Mouse (Mus musculus) ES-E14 (cell line): Measurements from ENCODE around the gene Msh3. TPM values are rescaled to one million over a fixed set of nuclear protein-coding genes. Genes with fewer than 3 reads are reported as not detected.
A peak's percentile ranks its signal among the peaks of the same experiment; 100 is the strongest.

Experiments used
- DNase-seq: peaks from one replicate; pipeline ENCODE4 v3.0.0-alpha.2; 2013; ENCODE audit warnings: low read depth, low spot score
- H3K27ac ChIP-seq: 2 replicates; pipeline ENCODE4 v1.5.1; 2012; ENCODE audit warnings: low read depth, mild to moderate bottlenecking, low read length, moderate library complexity, mixed read lengths; ENCODE audit not compliant: poor library complexity, insufficient read depth, severe bottlenecking
- H3K36me3 ChIP-seq: 2 replicates; pipeline ENCODE4 v1.6.1; 2012; ENCODE audit warnings: mild to moderate bottlenecking, low read length, moderate library complexity, mixed read lengths; ENCODE audit not compliant: control insufficient read depth, poor library complexity, insufficient read depth, severe bottlenecking
- H3K4me1 ChIP-seq, 2 experiments: fragments of 150-350 bp in 1 of 2; sonication (generic) in 1 of 2; 2 replicates each; pipeline ENCODE4 v1.6.1; 2012; ENCODE audit warnings: low read length in 2 of 2, mild to moderate bottlenecking in 1 of 2, mixed read lengths in 1 of 2; ENCODE audit not compliant: control insufficient read depth in 2 of 2, insufficient read depth in 2 of 2, poor library complexity in 1 of 2
- H3K4me3 ChIP-seq, 2 experiments: fragments of 150-350 bp in 1 of 2; sonication (generic) in 1 of 2; 2 replicates each; pipeline ENCODE4 v1.5.1; 2012; ENCODE audit warnings: low read length in 2 of 2, low read depth in 1 of 2, mild to moderate bottlenecking in 1 of 2, mixed read lengths in 1 of 2; ENCODE audit not compliant: insufficient read depth in 1 of 2, poor library complexity in 1 of 2, severe bottlenecking in 1 of 2
- H3K9ac ChIP-seq: 2 replicates; pipeline ENCODE4 v1.6.1; 2012; ENCODE audit warnings: low read depth, mild to moderate bottlenecking, low read length, mixed read lengths; ENCODE audit not compliant: poor library complexity, insufficient read depth, severe bottlenecking
- H3K9me3 ChIP-seq: fragments of 150-350 bp; sonication (generic); 2 replicates; pipeline ENCODE4 v1.6.1; 2012; ENCODE audit warnings: low read depth, mild to moderate bottlenecking, low read length; ENCODE audit not compliant: control insufficient read depth, insufficient read depth
- CHD2 ChIP-seq: IDR thresholded peaks from 2 replicates; pipeline ENCODE4 v1.6.1; 2014; ENCODE audit warnings: mild to moderate bottlenecking, low read depth, low read length, inconsistent platforms
- HCFC1 ChIP-seq: IDR thresholded peaks from 2 replicates; pipeline ENCODE4 v1.6.1; 2012; ENCODE audit warnings: low read length, inconsistent platforms, borderline replicate concordance; ENCODE audit not compliant: insufficient read depth
- MAFK ChIP-seq: IDR thresholded peaks from 2 replicates; pipeline ENCODE4 v1.6.1; 2014; ENCODE audit warnings: mild to moderate bottlenecking, low read depth, low read length, inconsistent platforms; ENCODE audit not compliant: insufficient read depth
- ZC3H11A ChIP-seq: IDR thresholded peaks from 2 replicates; pipeline ENCODE4 v1.6.1; 2012; ENCODE audit warnings: low read depth, mild to moderate bottlenecking, inconsistent platforms, low read length, borderline replicate concordance
- ZNF384 ChIP-seq: IDR thresholded peaks from 2 replicates; pipeline ENCODE4 v1.6.1; 2012; ENCODE audit warnings: low read depth, low read length, inconsistent platforms
- in situ Hi-C, 2 experiments: fragments of 600-800 bp; cut with MboI; formaldehyde crosslinking; loops; one replicate each; pipeline ENCODE4 v1.15.1; 2025; ENCODE audit warnings: low sequenced_read_pairs in 2 of 2, inconsistent platforms in 1 of 2; ENCODE audit not compliant: unreplicated experiment in 2 of 2
- total RNA-seq: library from RNA; depleted of rRNA; stranded (reverse); fragments of 300-350 nt; gene quantifications from 2 replicates; pipeline ENCODE4 v1.2.3, GENCODE M21; 2012; rRNA removed

Msh3 gene
- total RNA-seq: 32.8 and 33.0 TPM in 2 replicates

- in situ Hi-C loops: no loop called here
- peaks cover 15% of the 10 kb centered on the region for H3K36me3 ChIP-seq
- no peaks in the 10 kb centered on the region for H3K9me3 ChIP-seq
- peak within 1 kb of the TSS; percentile 87 for H3K27ac ChIP-seq
- H3K4me1 ChIP-seq: peaks cover 0 to 4% of the 10 kb centered on the region in 2 experiments; a peak in 1 of 4 replicates
- DNase-seq: peak; percentile 95
- no peak for TF ChIP-seq HCFC1
- TF ChIP-seq MAFK: no peak
- no peak for TF ChIP-seq ZC3H11A
- peak within 1 kb of the TSS; percentile 95 for H3K9ac ChIP-seq
- H3K4me3 ChIP-seq: peak within 1 kb of the TSS; percentile 96 to 100
These were observed at the start of gene Msh3, which contains the start of gene Dhfr for GRCm38 (mm10) chr13:92354456-92355271. Msh3 (minus strand) TSS chr13:92355003. Dhfr (plus strand) TSS chr13:92354726.

- Histone ChIP-seq H3K9me3 (no peaks in the 10 kb centered on the region), H3K27ac (no peak overlapping the region), H3K4me3 (no peak overlapping the region), H3K9ac (no peak overlapping the region), H3K36me3 (no peaks in the 10 kb centered on the region), H3K4me1 (no peaks in the 10 kb centered on the region)
- DNase-seq: no peak
- in situ Hi-C loops: no loop called here
- TF ChIP-seq HCFC1: no peak
- no peak for TF ChIP-seq ZC3H11A
- no peak for TF ChIP-seq ZNF384
- no peak for TF ChIP-seq MAFK
- TF ChIP-seq CHD2: no peak
These were observed 48.7 kb upstream of the Msh3 start for GRCm38 (mm10) chr13:92403496-92403895.

DNA sequence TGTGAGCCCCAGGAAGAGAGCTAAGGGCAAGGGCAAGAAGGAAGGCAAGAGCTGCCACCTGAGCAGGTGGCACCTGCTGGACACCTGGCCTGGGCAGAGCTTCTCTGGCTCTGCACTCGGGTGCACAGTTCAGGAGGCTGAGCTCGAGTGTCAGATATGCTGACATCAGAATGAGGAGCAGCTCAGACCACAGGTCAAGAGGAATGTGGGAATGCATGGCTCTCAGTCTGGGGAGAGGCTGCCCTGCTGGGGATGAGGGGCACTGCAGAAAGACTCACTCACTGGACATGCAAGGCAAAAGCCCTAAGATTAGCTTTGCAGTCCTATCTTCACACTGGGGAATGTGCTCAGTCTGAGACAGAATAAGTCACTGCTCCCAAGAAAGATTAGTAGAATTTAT, 47.3 kb upstream of the Msh3 start:
- no peaks in the 10 kb centered on the region for H3K9me3 ChIP-seq
- no peak for DNase-seq
- H3K27ac ChIP-seq: no peak overlapping the region
- H3K9ac ChIP-seq: no peak overlapping the region
- no peaks in the 10 kb centered on the region for H3K4me1 ChIP-seq
- no peaks in the 10 kb centered on the region for H3K36me3 ChIP-seq
- in situ Hi-C loops: no loop called here
- H3K4me3 ChIP-seq: no peak overlapping the region
- no peak for TF ChIP-seq ZNF384

DNA sequence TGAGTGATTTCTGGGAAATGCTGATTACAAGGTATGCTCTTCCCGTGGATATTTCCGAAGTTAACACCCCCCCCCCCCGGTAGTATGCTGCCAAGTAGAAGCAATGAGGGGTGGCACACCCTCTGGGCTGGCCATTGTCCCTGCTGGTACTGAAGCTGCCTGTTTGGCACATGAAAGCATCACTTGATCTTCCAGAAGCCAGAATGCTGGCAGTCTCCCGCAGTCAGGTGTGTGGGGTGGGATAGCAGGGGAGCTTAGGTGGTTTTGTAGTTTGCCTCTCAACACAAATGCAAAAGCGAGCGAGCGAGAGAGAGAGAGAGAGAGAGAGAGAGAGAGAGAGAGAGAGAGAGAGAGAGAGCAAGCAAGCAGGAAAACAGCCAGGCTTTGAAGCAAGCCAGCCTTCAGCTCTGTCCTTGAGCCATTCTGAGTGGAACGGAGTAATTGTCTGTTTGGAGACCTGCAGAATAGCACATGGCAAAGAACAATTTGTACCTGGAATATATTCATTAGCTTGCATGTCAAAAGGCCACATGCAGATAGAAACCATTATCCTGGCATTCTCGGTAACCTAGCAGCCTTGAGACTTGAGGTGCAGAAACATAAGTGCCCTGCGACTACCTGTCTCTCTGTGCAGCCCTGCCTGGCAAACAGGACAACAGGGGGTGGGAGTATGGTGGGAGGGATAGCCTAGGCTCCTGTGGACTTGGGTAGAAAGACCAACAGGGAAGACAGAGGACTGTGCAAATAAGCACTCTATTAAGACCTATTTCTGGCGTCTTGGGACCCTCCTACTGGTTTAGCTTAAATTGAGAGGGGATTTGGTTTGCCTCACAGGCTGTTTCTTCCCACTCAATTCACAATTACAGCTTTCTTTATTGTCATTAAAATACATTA, 43.9 kb upstream of the Msh3 start:
- in situ Hi-C loops: no loop called here
- Histone ChIP-seq H3K4me3 (no peak overlapping the region), H3K36me3 (no peaks in the 10 kb centered on the region), H3K27ac (no peak overlapping the region), H3K9me3 (no peaks in the 10 kb centered on the region), H3K4me1 (no peaks in the 10 kb centered on the region), H3K9ac (no peak overlapping the region)
- DNase-seq: no peak
- TF ChIP-seq ZC3H11A: no peak
- TF ChIP-seq ZNF384: no peak
- no peak for TF ChIP-seq HCFC1
- TF ChIP-seq CHD2: no peak
